Mouse (Mus musculus) forebrain, embryonic 14.5 days (tissue): ENCODE results near the gene Itgb7. TPM values are rescaled to one million over a fixed set of nuclear protein-coding genes. Genes with fewer than 3 reads are reported as not detected.

Experiments used
- polyA plus RNA-seq: library from polyadenylated mRNA; unstranded; fragments of >200 nt; fragmentation: Nextera tagmentation; extraction: Ambion mirVana; gene quantifications from 2 replicates; pipeline ENCODE4 v1.2.1, GENCODE M21; 2014

Itgb7 gene
- polyA plus RNA-seq, 1 experiment from 2014 or later = 0.38 TPM

Other genes starting within 250 kb of the Itgb7 start
- gene Krt8, start 227.5 kb downstream of the Itgb7 start, polyA plus RNA-seq = 2.7 and 3.7 TPM in 2 replicates
- gene Krt18, start 203.8 kb downstream of the Itgb7 start, polyA plus RNA-seq = 5.6 and 7.1 TPM in 2 replicates
- gene Eif4b, start 158.2 kb downstream of the Itgb7 start, polyA plus RNA-seq = 99.3 and 100 TPM in 2 replicates
- gene Tns2, start 131.5 kb downstream of the Itgb7 start, polyA plus RNA-seq = 5.5 and 8.2 TPM in 2 replicates
- 20.9 and 28.1 TPM in 2 replicates for gene Spryd3, start 95.7 kb downstream of the Itgb7 start, polyA plus RNA-seq
- gene Igfbp6, start 87.6 kb downstream of the Itgb7 start, polyA plus RNA-seq = 1.3 and 1.6 TPM in 2 replicates
- not detected in 2 replicates for gene Soat2, start 81.4 kb downstream of the Itgb7 start, polyA plus RNA-seq
- 52.1 and 60.4 TPM in 2 replicates for gene Zfp740, start 28.7 kb downstream of the Itgb7 start, polyA plus RNA-seq
- 23.3 and 25.6 TPM in 2 replicates for gene Csad, start 27.2 kb downstream of the Itgb7 start, polyA plus RNA-seq
- gene Rarg, start 25.6 kb upstream of the Itgb7 start, polyA plus RNA-seq = 4.0 and 5.3 TPM in 2 replicates
- gene Gm9918, start 38.6 kb upstream of the Itgb7 start, polyA plus RNA-seq = not detected in 2 replicates
- 43.8 and 48.8 TPM in 2 replicates for gene Mfsd5, start 47.5 kb upstream of the Itgb7 start, polyA plus RNA-seq
- gene Espl1, start 64.3 kb upstream of the Itgb7 start, polyA plus RNA-seq = 11.5 and 13.5 TPM in 2 replicates
- 509 and 642 TPM in 2 replicates for gene Pfdn5, start 94.2 kb upstream of the Itgb7 start, polyA plus RNA-seq
- gene Myg1, start 99.8 kb upstream of the Itgb7 start, polyA plus RNA-seq = 90.9 and 108 TPM in 2 replicates
- 43.2 and 48.2 TPM in 2 replicates for gene Aaas, start 118.8 kb upstream of the Itgb7 start, polyA plus RNA-seq
- 0.33 and 0.39 TPM in 2 replicates for gene Sp7, start 135.2 kb upstream of the Itgb7 start, polyA plus RNA-seq
- gene Sp1, start 174.2 kb upstream of the Itgb7 start, polyA plus RNA-seq = 6.6 and 7.0 TPM in 2 replicates
- 0.11 and 0.25 TPM in 2 replicates for gene Amhr2, start 213.4 kb upstream of the Itgb7 start, polyA plus RNA-seq
- 103 and 116 TPM in 2 replicates for gene Prr13, start 227.1 kb upstream of the Itgb7 start, polyA plus RNA-seq
- gene Pcbp2, start 238.6 kb upstream of the Itgb7 start, polyA plus RNA-seq = 187 and 226 TPM in 2 replicates